Mouse (Mus musculus) ES-Bruce4 (cell line): Measurements from ENCODE around the gene Fus.
"Not testable (repeated sequence)": the region's sequence is repeated elsewhere in the genome, so short reads cannot be mapped to it uniquely, and the experiment has no call there.

ENCODE experiments used
- CTCF ChIP-seq: IDR thresholded peaks from one replicate; pipeline ENCODE4 v1.8.1; 2011; ENCODE audit warnings: low read depth, low read length
- EP300 ChIP-seq: IDR thresholded peaks from 2 replicates; pipeline ENCODE4 v1.6.1; 2011; ENCODE audit warnings: low read depth, low read length; ENCODE audit not compliant: insufficient read depth

DNA sequence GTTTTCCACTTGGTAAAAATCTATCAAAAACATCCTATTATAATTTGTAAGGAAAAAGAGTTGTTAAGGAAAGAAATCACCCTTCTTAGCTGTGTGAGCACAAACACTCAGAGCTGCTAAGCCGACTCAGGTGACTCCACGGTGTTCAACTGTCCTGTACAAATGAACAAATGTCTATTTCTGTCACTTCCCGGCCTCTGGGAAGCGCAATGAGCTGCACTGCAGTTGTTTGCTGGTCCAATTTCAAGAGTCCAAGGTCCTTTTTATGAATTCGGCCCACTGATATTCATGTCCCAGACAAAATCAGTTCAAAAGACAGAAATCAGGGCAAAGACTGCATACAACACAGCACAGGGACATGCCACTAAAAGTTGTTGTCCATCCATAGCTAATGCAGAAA lies 48.9 kb downstream of the Fus start:
- TF ChIP-seq CTCF, EP300: not testable (repeated sequence)
